In genomic region chr19:40630096-40630495, GRCm38 (mm10) we compare ENCODE assay signal across 10 mouse cellular contexts. TPM values are rescaled to one million over a fixed set of nuclear protein-coding genes. Genes with fewer than 3 reads are reported as not detected.
DNase-seq lines count a peak whose midpoint lies in the region; TF ChIP-seq lines count a peak whose summit lies in the region.
"Had no signal": no experiment of that assay in that cellular context is flagged by ENCODE, and none has a peak within 500 bp of the region (broad histone marks: within the 10 kb centered on the region; RNA-seq: fewer than 3 reads in every experiment).

No protein-coding gene starts in this region.

- H3K27ac ChIP-seq in brown adipose tissue, adult 24 weeks (replicated peaks; ENCODE audit: low read depth, low read length): peak overlapping the region; percentile 87
- H3K27ac ChIP-seq in left cerebral cortex, adult 2 months: peak overlapping the region; percentile 83
- H3K27ac ChIP-seq: embryonic facial prominence, embryonic 15.5 days had no signal

- no peak overlapping the region for H3K4me3 ChIP-seq in brown adipose tissue, adult 24 weeks (ENCODE audit: insufficient read depth, low read depth, low read length)
- H3K4me3 ChIP-seq in left cerebral cortex, adult 2 months: no peak overlapping the region
- H3K4me3 ChIP-seq: embryonic facial prominence, embryonic 15.5 days had no signal

- no peak; the same call in 1 of the 2 replicates for TF ChIP-seq CTCF in left cerebral cortex, adult 2 months (IDR thresholded peaks at IDR 0.05)

- H3K4me1 ChIP-seq in brown adipose tissue, adult 24 weeks (ENCODE audit: control insufficient read depth, insufficient read depth, insufficient read length, low read length): 0 out of 2 replicates have a peak, but pooled peaks cover 2% of the 10 kb centered on the region
- H3K4me1 ChIP-seq: embryonic facial prominence, embryonic 15.5 days had no signal

- DNase-seq in adrenal gland, adult 2 months: peak; percentile 33
- no peak for DNase-seq in adrenal gland, adult 8-10 months
- peak; percentile 23 to 67 for DNase-seq in layer of hippocampus, adult 18-20 months (ENCODE audit: low spot score in 2 of 2)
- DNase-seq in layer of hippocampus, postnatal 25 days (ENCODE audit: extremely low spot score in 1 of 2, low spot score in 1 of 2): no peak
- DNase-seq in left cerebral cortex, adult 2 months (ENCODE audit: extremely low spot score in 1 of 2, low spot score in 2 of 2): peak; percentile 30 to 67
- DNase-seq in thymus, postnatal 4 days: no peak
- no peak for DNase-seq in Muller cell, postnatal 12 days (ENCODE audit: inconsistent ontology term)
- DNase-seq: cerebellum, adult 2 months had no signal

- intact Hi-C loops in left cerebral cortex, adult 2 months (cut with DNase I): loop anchor here (1.0 kb wide), 1 partner anchor 72 kb away; no protein-coding TSS in a partner anchor

RNA-seq across cellular contexts. Expression of gene Entpd1, which starts 17.9 kb away (rescaled TPM):
- 10 to 100 TPM; 30.2 to 36.3 TPM for total RNA-seq in adrenal gland, adult 2 months (2021)
- 3.9 and 5.5 TPM in 2 replicates for polyA plus RNA-seq in adrenal gland, adult 2 months (2012; rRNA removed)
- 10 to 100 TPM; 27.5 to 34.8 (median 31.5) TPM for total RNA-seq in adrenal gland, adult 8-10 months (2022)
- 10 to 100 TPM; 14.2 to 14.6 TPM for total RNA-seq in layer of hippocampus, adult 18-20 months (2021)
- total RNA-seq in layer of hippocampus, postnatal 25 days (2021): 10 to 100 TPM; 15.9 to 20.2 TPM
- 6.2 and 8.2 TPM in 2 replicates for polyA plus RNA-seq in brown adipose tissue, adult 24 weeks (2012; ENCODE audit: insufficient read depth, insufficient read length, missing spikeins)
- total RNA-seq in left cerebral cortex, adult 2 months (2021): 10 to 100 TPM; 14.1 to 18.4 TPM

RNA-seq across cellular contexts. Expression of gene Tctn3, which starts 18.1 kb away (rescaled TPM):
- total RNA-seq in adrenal gland, adult 2 months (2021): 1 to 10 TPM; 3.5 to 7.0 TPM
- 8.6 and 10.5 TPM in 2 replicates for polyA plus RNA-seq in adrenal gland, adult 2 months (2012; rRNA removed)
- total RNA-seq in adrenal gland, adult 8-10 months (2022): 10 to 100 TPM in 2 of 4 experiments, 1 to 10 TPM in 2; 6.8 to 12.1 (median 8.9) TPM
- total RNA-seq in layer of hippocampus, adult 18-20 months (2021): 10 to 100 TPM; 15.1 to 16.6 TPM
- 10 to 100 TPM; 15.8 to 17.6 TPM for total RNA-seq in layer of hippocampus, postnatal 25 days (2021)
- 1.8 and 2.0 TPM in 2 replicates for polyA plus RNA-seq in brown adipose tissue, adult 24 weeks (2012; ENCODE audit: insufficient read depth, insufficient read length, missing spikeins)
- 10 to 100 TPM; 20.7 to 22.4 TPM for total RNA-seq in left cerebral cortex, adult 2 months (2021)

RNA-seq across cellular contexts. Expression of gene Aldh18a1, which starts 41.8 kb away (rescaled TPM):
- 10 to 100 TPM; 18.6 to 30.5 TPM for total RNA-seq in adrenal gland, adult 2 months (2021)
- 9.2 and 17.3 TPM in 2 replicates for polyA plus RNA-seq in adrenal gland, adult 2 months (2012; rRNA removed)
- 10 to 100 TPM; 12.2 to 36.5 (median 16.9) TPM for total RNA-seq in adrenal gland, adult 8-10 months (2022)
- 10 to 100 TPM; 19.6 to 22.3 TPM for total RNA-seq in layer of hippocampus, adult 18-20 months (2021)
- 10 to 100 TPM; 22.0 to 30.3 TPM for total RNA-seq in layer of hippocampus, postnatal 25 days (2021)
- polyA plus RNA-seq in brown adipose tissue, adult 24 weeks (2012; ENCODE audit: insufficient read depth, insufficient read length, missing spikeins): 1.1 and 1.4 TPM in 2 replicates
- total RNA-seq in left cerebral cortex, adult 2 months (2021): 10 to 100 TPM; 22.7 to 25.4 TPM

Comparison
In these comparisons a context has a peak if more than half of its experiments do, and no peak if none do; other contexts are left out.
1. DNase-seq: peak in adrenal gland, adult 2 months (single experiment), layer of hippocampus, adult 18-20 months (2 of 2) and left cerebral cortex, adult 2 months (2 of 2); none in adrenal gland, adult 8-10 months (single experiment), layer of hippocampus, postnatal 25 days (0 of 2), thymus, postnatal 4 days (single experiment) and Muller cell, postnatal 12 days (single experiment).